Mouse (Mus musculus) spleen, adult 2 months (tissue): ENCODE data around the gene Ngf. TPM values are rescaled to one million over a fixed set of nuclear protein-coding genes. Genes with fewer than 3 reads are reported as not detected.

Source experiments
- DNase-seq, 2 experiments: peaks; one replicate each; pipeline versions ENCODE4 v3.0.0 to v3.0.0-alpha.2; 2012 to 2021; ENCODE audit warnings: low spot score in 2 of 2, low read depth in 1 of 2
- H3K27ac ChIP-seq: fragments of 200-500 bp; 2 replicates; pipeline ENCODE4 v1.5.1; 2012; ENCODE audit warnings: low read length, inconsistent platforms; ENCODE audit not compliant: insufficient read depth
- H3K27me3 ChIP-seq: fragments of 200-500 bp; 2 replicates; pipeline ENCODE4 v1.6.1; 2012; ENCODE audit warnings: mild to moderate bottlenecking, moderate library complexity, low read length, inconsistent platforms; ENCODE audit not compliant: control insufficient read depth, insufficient read depth
- H3K36me3 ChIP-seq: fragments of 200-500 bp; 2 replicates; pipeline ENCODE4 v1.6.1; 2012; ENCODE audit warnings: mild to moderate bottlenecking, low read length, inconsistent platforms; ENCODE audit not compliant: control insufficient read depth, insufficient read depth
- H3K4me1 ChIP-seq: fragments of 200-500 bp; 2 replicates; pipeline ENCODE4 v1.6.1; 2011; ENCODE audit warnings: inconsistent platforms; ENCODE audit not compliant: control insufficient read depth, insufficient read depth, insufficient read length
- H3K4me3 ChIP-seq: fragments of 200-500 bp; 2 replicates; pipeline ENCODE4 v1.5.1; 2011; ENCODE audit warnings: mild to moderate bottlenecking, inconsistent platforms; ENCODE audit not compliant: insufficient read depth, insufficient read length; ENCODE audit errors: extremely low read depth
- CTCF ChIP-seq: fragments of 200-500 bp; IDR thresholded peaks from 2 replicates; pipeline ENCODE4 v1.5.1; 2011; ENCODE audit warnings: mild to moderate bottlenecking, inconsistent platforms; ENCODE audit not compliant: insufficient read depth, insufficient read length, insufficient replicate concordance; ENCODE audit errors: extremely low read depth
- POLR2A ChIP-seq: fragments of 200-500 bp; IDR thresholded peaks from 2 replicates; pipeline ENCODE4 v1.6.1; 2011; ENCODE audit warnings: low read depth, low read length, inconsistent platforms
- WGBS: fragments of 180-500 bp; shearing (Covaris S2); methylation state at CpG from one replicate; pipeline ENCODE4 v1.1.7; 2018; 5-methylcytosine and 5-hydroxymethylcytosine counted together
- polyA plus RNA-seq: library from polyadenylated mRNA; depleted of rRNA; stranded (reverse); fragments of >200 nt; gene quantifications from 2 replicates; pipeline ENCODE4 v1.2.3, GENCODE M21; 2012

Ngf gene
- polyA plus RNA-seq, 1 experiment, result 12.4 TPM

- H3K36me3 ChIP-seq, result no peaks in the 10 kb centered on the region
- no peak overlapping the region for H3K27ac ChIP-seq
- WGBS, result 58% methylated on average over 14 of the region's 14 CpGs
- H3K4me1 ChIP-seq, result no peaks in the 10 kb centered on the region
- H3K4me3 ChIP-seq, result no peak overlapping the region
- TF ChIP-seq POLR2A, result no peak
- no peak for TF ChIP-seq CTCF
- DNase-seq, result no peak
- no peaks in the 10 kb centered on the region for H3K27me3 ChIP-seq
Observed at GRCm38 (mm10) chr3:102490393-102491123, 20.8 kb downstream of the Ngf start.

GRCm38 (mm10) chr3:102498113-102498512 lies 28.4 kb downstream of the Ngf start:
- TF ChIP-seq CTCF, result no peak
- TF ChIP-seq POLR2A, result no peak
- whole genome bisulfite sequencing, result 81% methylated on average over 7 of the region's 7 CpGs

GRCm38 (mm10) chr3:102498931-102499330 lies 29.2 kb downstream of the Ngf start:
- Histone ChIP-seq H3K27ac (no peak overlapping the region), H3K36me3 (no peaks in the 10 kb centered on the region), H3K27me3 (no peaks in the 10 kb centered on the region), H3K4me3 (no peak overlapping the region), H3K4me1 (no peaks in the 10 kb centered on the region)
- 81% methylated on average over 6 of the region's 6 CpGs for WGBS
- no peak for TF ChIP-seq CTCF
- no peak for TF ChIP-seq POLR2A
- no peak for DNase-seq

More at GRCm38 (mm10) chr3:102498113-102498512, 28.4 kb downstream of the Ngf start:
- Histone ChIP-seq H3K27me3 (no peaks in the 10 kb centered on the region), H3K4me3 (no peak overlapping the region), H3K36me3 (no peaks in the 10 kb centered on the region), H3K27ac (no peak overlapping the region), H3K4me1 (no peaks in the 10 kb centered on the region)
- DNase-seq, result no peak

GRCm38 (mm10) chr3:102500031-102500430 lies 30.3 kb downstream of the Ngf start:
- Histone ChIP-seq H3K4me1 (no peaks in the 10 kb centered on the region), H3K27me3 (no peaks in the 10 kb centered on the region), H3K36me3 (no peaks in the 10 kb centered on the region), H3K4me3 (no peak overlapping the region), H3K27ac (no peak overlapping the region)
- no peak for DNase-seq
- 85% methylated on average over 2 of the region's 2 CpGs for WGBS
- no peak for TF ChIP-seq CTCF
- TF ChIP-seq POLR2A, result no peak

GRCm38 (mm10) chr3:102501186-102501585 lies 31.5 kb downstream of the Ngf start:
- WGBS, result 84% methylated on average over 4 of the region's 4 CpGs
- no peak for DNase-seq
- H3K27ac ChIP-seq, result no peak overlapping the region
- H3K4me1 ChIP-seq, result no peaks in the 10 kb centered on the region
- no peak overlapping the region for H3K4me3 ChIP-seq
- TF ChIP-seq CTCF, result no peak
- TF ChIP-seq POLR2A, result no peak
- no peaks in the 10 kb centered on the region for H3K36me3 ChIP-seq
- H3K27me3 ChIP-seq, result no peaks in the 10 kb centered on the region

- 87% methylated on average over 4 of the region's 4 CpGs for WGBS
- no peaks in the 10 kb centered on the region for H3K36me3 ChIP-seq
Observed at GRCm38 (mm10) chr3:102505129-102505528, 35.4 kb downstream of the Ngf start.

GRCm38 (mm10) chr3:102506061-102506460 lies 36.3 kb downstream of the Ngf start:
- DNase-seq, result no peak
- H3K27ac ChIP-seq, result no peak overlapping the region
- no peak overlapping the region for H3K4me3 ChIP-seq
- WGBS, result 69% methylated on average over 12 of the region's 12 CpGs
- no peaks in the 10 kb centered on the region for H3K27me3 ChIP-seq
- no peaks in the 10 kb centered on the region for H3K36me3 ChIP-seq
- no peaks in the 10 kb centered on the region for H3K4me1 ChIP-seq
- TF ChIP-seq CTCF, result no peak

More at GRCm38 (mm10) chr3:102505129-102505528, 35.4 kb downstream of the Ngf start:
- Histone ChIP-seq H3K27me3 (no peaks in the 10 kb centered on the region), H3K4me1 (no peaks in the 10 kb centered on the region), H3K27ac (no peak overlapping the region), H3K4me3 (no peak overlapping the region)
- TF ChIP-seq POLR2A (no peak), CTCF (no peak)
- no peak for DNase-seq
